Mouse (Mus musculus): ENCODE data around the gene Clstn3.
"Not testable (repeated sequence)": the region's sequence is repeated elsewhere in the genome, so short reads cannot be mapped to it uniquely, and the experiment has no call there.

Gene Clstn3

DNA sequence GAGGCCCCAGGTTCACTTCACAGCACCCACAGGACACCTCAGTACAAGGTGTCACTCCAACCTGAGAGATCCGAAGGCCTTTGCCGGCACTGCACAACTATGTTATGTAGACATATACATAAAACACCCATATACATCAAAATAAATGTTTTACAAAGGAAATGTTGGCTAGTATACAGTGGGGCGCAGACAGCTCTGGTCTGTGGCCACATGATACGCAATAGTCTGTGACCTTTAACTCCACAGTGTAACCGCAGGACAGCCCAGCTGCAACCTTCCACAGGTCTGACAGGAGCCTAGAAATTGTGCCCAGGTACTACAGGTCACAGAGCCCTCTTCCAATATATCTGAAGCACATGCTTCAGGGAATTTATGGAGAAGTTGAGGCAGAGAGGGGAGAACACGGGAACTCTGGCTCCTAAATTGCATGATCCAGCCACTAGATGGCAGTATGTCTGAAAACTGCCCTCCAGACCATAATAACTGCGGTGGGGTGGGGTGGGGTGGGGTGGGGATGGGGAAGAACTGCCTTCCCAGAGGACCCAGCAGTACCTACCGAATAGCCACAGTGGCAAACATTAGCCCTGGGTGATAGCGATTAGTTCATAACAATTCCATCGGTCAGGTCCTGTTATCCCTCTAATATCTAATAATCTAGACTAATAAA lies 16.3 kb downstream of the Clstn3 start:
- peak; percentile 27 for DNase-seq

DNA sequence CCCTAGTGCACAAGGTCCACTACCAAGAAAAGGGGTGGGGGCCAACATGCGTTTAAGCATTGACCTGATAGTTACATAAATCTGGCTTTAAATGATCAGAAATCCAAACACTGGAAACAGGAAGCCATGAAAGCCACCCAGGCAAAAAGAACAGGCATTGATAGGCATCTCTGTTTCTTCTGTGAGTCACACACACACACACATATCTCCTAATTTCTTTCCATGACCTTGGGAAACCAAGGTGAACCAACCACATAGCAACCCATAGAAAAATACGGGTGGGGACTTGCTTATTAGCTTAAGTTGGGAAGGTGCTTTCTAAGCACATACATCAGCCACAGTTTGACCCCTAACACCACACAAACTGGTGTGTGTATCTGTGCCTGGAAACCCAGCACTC lies 17.2 kb downstream of the Clstn3 start:
- DNase-seq: no peak

DNA sequence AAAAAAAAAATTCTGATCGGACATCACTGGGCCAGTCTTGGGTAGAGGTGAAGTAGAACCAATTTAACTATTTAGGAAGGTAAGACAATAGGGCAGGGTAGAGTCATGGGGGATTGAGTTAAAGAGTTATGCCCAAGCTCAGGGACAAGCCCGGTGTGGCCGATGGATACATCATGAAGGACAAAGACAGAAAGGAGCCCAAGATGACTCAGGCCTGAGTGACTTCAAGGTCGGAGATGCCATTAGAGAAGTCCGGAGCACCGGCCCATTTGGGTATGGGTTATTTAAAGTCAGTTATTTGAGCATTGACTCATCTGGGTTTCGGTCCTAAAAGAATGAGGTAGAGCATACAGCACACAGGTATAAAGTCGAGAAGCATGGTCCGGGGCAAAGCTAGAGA lies 18.1 kb downstream of the Clstn3 start:
- DNase-seq: no peak

DNA sequence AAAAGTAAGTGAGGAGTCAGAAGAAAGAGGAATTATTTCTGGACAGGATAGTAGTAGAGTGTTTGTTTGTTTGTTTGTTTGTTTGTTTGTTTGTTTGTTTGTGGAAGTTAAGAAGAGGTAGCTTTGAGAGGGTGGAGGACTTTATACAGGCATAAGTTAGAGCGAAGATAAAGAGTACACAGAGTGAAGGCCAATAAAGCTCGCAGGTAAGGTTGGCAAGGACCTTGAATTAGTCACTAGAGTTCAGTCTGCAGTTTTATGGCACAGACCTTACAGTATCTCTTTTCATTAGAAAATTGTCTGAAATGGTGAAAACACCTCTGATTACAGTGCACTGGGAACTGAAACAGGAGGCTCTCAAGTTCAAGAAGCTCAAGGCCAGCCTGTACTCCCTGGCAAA lies 18.6 kb downstream of the Clstn3 start:
- no peak for DNase-seq

DNA sequence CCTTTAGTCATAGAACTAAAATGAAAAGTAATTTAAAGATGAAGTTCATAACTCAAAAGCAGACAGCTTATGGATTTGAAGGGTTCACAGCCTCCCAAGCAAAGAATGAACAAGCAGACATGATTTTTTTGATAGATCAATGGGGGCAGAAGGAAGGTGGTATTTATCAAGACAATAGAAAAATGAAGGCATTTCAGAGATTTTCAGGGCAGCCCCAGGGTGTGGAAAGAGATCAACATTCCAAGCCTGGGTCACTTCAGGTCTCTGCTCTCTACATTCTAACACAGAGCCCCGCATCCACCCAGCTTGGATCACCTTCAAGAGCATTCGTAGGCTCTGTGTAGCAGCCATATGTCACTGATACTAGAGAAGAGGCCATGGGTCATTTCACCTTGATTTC lies 21.3 kb downstream of the Clstn3 start:
- no peak for DNase-seq

DNA sequence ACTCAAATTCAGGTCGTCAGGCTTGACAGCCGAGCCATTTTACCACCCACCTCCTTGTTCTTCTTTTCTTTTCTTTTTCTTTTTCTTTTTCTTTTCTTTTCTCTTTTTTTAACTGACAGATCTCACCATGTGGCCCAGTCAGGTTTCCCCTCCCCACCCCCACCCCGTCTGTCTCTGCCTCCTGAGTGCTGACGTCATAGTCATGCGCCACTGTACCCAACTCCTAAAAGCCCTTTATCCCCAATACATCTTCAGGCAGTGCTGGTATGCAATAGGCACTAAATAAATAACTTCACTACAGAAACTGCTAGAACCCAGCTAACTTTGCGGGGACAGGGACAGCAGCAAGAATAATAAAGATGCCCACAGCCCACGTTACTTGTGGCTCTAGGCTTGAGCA lies 28.3 kb downstream of the Clstn3 start:
- no peak for DNase-seq

DNA sequence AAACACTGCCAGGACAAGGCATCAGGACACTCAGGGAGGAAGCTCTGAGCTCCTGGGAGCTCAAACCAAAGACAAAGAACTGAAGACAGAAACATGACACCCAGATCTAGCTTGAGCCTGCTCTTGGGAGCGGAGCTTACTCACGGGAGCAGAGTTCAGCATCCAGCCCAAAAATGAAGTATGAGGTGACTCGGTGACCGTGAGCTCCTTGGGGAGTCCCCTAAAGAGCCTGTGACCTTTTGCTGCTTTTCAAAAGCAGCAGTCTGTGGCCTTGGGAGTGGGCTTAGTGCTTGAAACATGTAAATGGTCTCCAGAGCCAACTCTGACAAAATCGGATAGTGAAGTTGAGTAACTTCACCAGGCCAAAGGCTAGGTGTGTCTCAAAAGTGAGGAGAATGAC lies 29.4 kb downstream of the Clstn3 start:
- DNase-seq: no peak

DNA sequence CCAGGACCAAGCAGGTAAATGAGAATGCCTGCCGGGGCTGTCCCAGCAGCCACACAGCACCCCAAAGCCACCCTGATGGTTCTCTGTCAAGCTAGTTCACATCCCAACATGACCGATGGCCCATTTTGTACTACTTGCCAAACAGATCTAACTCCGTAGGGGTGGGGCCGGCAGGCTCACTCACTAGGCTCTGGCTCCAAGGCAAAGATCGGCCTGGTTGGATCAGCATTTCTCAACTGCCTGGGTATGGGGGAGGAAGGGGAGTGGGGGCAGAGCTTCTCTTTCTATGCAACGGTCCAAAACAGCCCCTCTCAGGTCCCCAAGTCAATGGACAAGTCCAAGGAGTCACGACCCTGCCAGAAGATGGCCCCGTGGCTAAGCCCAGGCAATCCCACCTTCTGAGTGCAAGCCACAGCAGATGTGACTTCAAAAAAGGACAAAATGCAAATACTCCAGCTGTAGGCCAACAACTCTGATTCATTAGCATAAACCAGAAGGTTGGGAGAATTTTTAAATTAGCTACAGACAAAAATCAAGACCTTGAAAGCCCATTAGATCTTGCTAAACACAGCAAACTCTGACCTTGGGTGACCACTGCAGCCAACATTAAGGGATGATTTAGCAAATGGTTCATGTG lies 30.8 kb downstream of the Clstn3 start:
- no peak for DNase-seq

DNA sequence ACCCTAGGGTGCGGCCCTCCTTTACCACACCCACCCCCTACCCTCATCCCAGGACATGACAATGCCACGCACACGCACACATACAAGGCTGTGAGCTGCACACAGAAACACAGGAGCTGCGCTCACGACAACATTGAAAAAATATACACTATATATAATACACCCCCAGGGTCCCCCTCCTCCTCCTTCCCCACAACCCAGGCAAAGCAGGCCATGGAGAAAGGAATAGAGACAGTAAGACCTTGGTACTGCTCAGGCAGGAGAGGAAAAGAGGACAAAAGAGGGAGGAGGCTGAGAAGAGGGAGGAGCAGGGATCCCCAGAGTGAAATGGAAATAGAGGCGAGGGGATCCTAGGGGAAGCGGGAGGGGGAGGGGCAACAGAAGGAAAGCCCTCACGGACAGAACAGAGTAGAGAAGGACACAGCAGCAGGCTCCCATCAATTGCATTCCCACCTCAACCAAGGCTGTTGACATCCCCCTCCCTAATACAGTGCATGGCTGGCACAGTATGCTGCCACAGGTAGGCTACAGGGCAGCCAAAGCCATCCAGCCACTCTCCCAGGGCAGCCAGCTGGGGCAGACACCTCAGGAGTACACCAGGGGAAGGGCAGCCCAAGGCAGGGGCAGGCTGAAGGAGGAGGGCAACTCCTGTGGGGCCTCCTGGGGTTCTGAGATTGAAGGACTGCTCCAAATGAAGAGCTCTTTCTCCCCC lies 33.7 kb downstream of the Clstn3 start:
- no peak for DNase-seq

DNA sequence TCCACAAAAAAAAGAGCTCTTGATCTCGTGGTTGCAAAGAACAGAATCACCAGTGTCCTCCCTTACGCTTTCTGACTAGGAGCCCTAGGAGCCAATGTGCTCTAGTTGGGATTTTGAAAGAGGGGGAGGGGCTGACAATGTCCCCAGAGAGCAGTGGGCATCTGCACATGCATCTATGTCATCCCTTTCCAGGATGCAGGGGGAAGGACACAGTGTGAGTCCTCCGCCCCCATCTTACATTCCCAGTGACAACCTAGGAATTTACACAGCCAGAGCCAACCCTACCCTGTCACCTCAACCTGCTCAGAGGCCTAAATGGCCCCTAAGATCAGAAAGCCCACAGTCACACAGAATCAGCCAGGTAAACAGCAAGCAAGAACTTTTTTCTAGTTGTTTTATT lies 34.2 kb downstream of the Clstn3 start:
- no peak for DNase-seq

DNA sequence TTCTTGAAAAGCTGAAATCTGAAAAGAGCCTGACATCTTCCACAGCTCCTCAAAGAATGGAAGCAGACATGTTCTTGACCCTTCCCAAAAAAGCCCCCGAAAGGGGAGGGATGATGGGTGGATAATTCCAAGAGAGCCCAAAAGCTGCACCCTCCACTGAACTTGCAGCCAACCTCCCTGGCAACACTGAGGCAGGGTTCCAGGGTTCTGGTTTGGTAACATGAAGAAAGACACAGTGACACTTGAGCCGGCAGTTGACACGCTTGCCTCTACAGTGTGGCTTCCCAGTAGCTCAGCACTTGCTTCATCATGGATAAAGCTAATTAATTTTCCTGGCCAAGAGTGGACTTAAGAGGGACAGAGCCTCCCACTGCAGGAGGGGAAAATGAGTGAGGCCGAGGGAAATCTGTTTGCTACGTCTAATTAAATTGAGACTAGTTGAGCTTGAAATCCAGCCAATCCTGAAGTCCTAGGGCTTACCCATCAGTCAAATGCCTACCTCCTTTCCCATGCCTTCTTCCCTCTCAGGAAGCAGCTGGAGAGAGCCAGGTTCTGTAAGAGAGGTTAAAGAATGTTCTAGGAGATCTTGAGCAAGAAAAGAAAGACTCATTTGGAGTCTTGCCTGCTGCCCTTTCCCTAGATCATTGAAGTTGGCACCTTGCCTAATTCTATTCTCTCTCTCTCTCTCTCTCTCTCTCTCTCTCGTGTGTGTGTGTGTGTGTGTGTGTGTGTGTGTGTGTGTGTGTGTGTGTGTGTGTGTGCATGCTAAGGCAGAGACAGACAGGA lies 36.6 kb downstream of the Clstn3 start:
- DNase-seq: peak; percentile 57

DNA sequence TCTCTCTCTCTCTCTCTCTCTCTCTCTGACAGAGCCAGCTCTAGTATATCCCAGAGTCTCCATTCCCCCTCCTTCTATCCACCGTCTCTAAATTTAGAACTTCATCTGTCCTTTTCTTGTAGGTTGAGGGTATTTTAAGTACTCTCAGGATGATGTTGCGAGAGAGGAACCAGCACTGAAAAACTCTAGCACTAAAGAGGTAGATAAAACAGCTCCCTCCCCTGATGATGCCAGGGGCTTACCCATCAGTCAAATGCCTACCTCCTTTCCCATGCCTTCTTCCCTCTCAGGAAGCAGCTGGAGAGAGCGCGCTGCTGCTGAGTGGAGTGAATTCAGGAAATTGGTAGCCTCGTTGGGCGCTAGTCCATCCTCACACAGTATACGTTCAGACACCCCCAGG lies 37.3 kb downstream of the Clstn3 start:
- DNase-seq: no peak

DNA sequence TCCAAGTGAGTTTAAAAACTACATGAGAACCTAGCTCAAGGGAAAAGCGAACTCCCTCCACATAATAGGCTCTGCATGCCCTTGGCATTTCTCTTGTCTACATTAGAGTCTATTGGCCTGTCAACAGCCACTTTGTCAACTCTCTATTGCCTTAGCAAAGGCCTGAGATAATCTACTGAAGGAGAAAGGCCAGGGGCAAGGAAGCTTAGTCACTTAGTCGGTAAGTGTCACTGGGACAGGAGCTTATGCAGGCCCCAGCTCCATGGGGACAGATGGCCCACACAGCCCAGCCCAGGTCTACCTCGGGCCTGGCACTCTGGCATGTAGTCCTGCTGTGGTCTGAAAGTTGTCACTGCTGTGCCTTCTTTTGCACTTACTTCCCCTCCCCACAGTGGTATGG lies 38.0 kb downstream of the Clstn3 start:
- DNase-seq: no peak

DNA sequence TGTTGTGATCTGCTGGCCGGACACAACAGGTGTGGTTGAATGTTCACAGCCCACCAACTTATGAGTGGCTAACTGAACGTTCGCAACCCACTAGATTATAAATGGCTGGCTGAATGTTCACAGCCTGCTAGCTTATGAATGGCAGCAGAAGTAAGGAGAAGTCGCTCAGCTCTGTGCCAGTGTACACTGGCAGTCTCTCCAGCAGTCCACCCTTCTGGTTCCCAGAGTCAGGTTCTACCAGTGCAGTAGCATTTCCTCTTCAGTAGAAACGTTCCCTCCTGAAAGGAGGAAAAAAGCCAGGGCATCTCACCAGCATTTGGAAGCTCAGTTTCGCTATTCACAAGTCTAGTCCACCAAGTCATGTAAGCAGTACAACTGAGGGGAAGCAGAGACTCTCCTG lies 39.1 kb downstream of the Clstn3 start:
- no peak for DNase-seq

DNA sequence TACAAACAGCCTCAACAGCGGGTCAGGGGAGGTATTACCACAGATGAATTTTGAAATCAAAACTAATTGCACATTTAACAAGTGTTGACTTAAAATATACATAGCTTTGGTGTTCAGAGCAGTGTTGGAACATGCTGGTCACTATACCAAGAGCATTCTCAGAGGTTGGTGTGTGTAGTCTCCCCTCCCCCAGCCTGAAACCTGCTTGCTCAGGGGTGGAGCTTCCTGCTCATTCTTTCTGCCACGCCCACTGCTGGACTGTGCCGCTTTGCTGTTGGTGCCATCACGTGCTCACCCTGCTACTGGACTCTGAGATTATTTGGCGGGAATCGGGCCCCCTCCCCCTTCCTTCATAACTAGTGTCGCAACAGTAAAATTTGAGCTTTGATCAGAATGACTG lies 39.6 kb downstream of the Clstn3 start:
- DNase-seq: not testable (repeated sequence)

DNA sequence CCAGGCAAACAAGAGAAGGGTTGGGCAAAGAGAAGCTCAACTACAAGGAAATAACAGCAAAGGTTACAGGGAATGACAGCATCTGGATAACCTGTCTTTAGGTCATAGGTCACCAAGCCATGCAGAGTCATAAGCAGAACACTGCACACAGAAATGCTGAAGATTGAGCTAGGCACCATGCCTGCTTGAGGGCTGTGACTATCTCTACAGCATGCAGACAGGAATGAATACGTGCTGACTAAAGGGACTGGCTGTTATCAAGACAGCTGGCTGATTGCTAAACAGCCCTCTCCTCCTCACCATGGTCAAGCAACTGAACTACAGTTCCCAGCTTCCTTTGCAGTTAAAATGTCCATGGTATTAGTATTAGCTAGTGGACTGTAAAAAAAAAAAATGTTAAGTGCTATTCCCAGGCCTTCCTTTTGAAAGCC lies 40.5 kb downstream of the Clstn3 start:
- no peak for DNase-seq

DNA sequence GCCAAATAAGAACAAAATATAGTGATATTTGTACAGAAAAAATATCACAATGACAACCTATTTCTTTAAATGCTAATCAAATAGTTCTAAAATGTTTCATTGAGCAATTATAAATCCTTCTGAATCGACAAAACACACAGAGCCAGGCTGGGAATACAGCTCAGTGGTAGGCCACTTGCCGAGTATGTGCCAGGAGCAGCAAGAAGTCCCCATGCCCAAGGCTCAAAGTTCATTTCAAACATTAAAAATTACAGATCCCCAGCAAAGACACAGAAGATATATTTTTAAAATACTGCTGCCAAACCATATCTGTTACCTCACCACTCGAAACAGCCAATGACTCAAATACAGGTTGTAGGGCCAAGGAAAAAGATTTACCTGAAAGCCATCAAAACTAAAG lies 45.9 kb downstream of the Clstn3 start:
- no peak for DNase-seq

DNA sequence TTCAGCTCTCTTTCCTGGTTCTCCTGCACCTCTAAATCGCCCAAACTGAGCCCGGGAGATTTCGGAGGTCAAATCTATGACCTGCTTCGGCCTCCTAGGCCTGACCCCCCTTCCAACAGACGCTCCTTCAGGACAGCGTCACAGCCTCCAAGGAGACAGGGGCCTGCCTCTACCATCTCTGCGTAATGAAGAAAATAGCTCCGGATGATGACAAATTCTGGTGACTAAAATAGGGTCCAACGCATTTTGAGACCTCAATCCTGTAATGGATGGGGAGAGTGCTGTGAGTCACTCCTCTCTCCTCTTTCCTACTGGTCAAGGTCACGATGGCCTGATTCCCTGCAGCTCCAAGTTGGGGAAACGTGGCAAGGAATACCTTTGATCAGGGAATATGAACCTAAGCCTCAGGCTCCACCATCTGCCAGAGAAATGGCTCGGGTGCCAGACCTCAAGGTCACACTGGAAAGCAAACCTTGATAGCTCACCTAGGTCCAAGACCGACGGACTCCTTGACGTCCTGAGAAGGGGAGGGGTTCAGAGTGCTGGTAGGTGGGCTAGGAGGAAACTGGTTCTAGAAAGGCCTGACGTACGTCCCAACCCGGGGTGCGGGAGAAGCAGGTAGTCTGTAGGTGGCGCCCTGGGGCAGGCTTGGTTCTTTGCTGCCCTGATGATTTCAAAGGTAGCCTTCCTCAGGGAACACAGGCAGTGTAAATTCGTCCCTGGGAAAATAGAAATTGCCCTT lies 49.1 kb downstream of the Clstn3 start:
- DNase-seq: peak; percentile 67

DNA sequence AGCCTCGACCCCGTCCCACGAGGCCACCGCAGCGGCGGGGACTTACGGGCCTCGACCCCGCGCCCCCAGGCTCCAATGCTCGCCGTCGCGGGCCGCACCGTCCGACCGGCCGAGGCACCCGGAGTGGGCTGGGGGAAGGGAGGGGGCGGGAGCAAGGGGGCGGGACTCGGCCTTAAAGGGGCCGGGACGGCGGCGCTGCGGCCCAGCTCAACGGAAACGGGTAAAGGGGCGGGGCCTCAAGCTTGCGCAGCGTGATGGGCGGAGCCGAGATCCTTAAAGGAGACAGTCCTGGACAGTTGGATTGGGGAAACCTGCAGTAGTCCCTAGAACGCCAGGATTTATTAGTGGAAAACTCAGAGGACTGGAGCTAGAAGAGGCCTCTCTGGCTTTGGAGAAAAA lies 49.7 kb downstream of the Clstn3 start, which contains the start of gene Pex5:
TSS of gene Pex5 (minus strand) at position 141 of the 399 bp plus-strand sequence.
- DNase-seq: peak; percentile 95

DNA sequence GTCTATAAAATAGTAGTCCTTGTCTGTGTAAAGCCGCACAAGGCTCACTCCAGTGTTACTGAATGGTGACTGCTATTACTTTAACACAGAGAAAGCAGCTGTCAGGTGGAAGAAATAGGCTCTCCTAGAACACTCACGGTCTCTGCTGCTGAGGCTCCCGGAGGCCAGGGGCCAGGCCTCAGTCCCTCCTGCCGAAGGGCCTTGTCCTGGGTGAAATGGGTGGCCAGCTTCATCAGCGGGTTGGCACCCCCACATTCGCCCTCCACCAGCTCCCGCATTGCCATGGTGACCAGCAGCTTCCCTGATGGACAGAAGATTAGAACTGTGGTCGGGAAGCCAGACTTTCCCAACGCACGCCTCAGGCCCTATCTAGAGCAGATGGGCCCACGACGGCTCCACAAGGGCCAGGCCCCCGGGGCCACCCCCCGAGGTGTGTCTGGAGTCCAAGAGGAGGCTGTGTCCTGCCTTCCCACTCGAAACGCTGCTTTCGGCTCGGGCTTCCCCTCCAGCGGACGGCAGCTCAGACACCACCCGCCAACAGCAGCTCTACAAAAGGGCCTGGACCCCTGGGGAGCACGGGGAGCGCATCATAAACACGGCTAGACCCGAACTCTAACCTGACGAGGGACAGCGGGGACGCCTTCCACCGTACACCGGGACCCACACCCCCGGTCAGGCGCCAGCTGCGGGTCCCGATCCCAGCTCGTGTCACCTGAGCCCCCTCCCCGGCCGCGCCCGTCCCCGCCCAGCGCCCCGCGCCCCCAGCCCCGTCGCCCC lies 50.3 kb downstream of the Clstn3 start:
- peak; percentile 70 for DNase-seq

DNA sequence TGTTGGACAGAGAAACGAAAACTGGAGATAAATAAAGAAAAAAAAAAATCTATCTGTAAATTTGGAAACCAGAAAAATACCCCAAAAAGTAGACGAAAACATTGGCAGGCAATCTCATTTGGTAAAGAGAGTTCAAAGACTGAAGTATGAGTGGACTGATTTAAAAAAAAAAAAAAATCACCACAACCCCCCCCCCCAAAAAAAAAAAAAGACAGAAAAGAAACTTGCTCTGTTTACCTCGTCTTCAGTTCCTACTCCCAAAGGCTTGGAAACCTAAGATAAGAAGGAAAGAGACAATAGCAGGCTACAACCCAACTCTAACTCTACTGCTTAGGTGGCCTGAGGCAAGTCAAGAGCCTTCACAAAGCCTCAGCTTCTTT lies 50.8 kb downstream of the Clstn3 start:
- no peak for DNase-seq

DNA sequence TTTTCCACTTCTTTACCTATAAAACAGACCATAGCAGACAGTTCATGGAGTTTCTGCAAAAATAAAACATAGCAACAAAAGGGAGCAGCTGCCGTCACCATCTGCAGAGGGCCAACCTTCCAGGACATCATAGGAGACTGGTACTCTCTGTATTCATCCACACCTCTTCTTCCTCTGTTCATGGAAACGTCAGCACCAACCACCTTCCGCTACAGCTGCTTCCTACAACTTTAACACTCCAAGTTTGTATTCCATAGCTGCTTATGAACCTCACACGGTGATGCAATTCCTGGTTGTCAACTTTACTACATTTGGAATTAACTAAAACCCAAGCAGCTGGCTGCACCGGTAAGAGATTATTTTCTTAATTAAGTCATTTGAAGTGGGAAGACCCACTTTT lies 56.2 kb downstream of the Clstn3 start:
- no peak for DNase-seq
